Comparison of ENCODE assay signal across 8 mouse cellular contexts in the genomic region with DNA sequence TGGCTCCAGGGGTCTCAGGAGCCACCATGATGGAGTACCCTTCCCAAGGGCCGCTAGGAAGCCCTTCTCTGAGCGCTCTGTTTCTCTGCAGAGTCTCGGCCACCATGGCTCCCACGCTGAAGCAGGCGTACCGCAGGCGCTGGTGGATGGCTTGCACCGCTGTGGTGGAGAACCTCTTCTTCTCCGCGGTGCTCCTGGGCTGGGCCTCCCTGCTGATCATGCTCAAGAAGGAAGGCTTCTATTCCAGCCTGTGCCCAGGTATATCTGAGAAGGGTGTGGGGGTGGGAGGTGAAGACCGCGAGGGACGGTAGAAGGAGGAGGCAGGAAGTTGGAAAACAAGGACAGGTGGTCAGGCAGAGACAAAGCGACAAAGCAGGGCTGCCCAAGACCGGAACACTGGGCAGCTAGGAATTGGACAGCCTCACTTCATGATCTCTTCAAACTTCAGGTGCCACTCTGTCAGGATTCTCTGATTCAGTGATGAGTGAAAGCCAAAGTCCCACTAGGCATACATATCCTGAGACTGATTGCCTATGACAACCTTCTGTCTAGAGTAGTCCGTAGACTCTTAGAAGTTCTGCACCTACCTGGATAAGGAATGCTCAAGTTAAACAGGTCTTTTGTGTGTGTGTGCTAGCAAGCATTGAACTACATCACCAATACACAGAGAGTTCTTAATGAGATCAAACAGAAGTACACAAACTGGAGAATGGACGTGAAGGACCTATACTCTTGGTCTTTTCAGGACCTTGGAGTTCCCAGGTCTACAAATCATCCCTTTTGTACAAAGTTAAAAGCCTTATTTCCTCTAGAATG. TPM values are rescaled to one million over a fixed set of nuclear protein-coding genes. Genes with fewer than 3 reads are reported as not detected.
DNase-seq lines count a peak whose midpoint lies in the region; ATAC-seq and TF ChIP-seq lines count a peak whose summit lies in the region.

No protein-coding gene starts in this region.

- H3K27ac ChIP-seq in forebrain, postnatal 0 days (ENCODE audit: low read depth, low read length), result no peak overlapping the region
- H3K27ac ChIP-seq in liver, embryonic 15.5 days (replicated peaks), result peak overlapping the region; percentile 94

- no peak for TF ChIP-seq CTCF in E14TG2a.4 (conservative IDR thresholded peaks at IDR 0.05; ENCODE audit: low read length)
- TF ChIP-seq CTCF in forebrain, postnatal 0 days (IDR thresholded peaks at IDR 0.05; ENCODE audit: low read depth), result no peak

- WGBS in forebrain, postnatal 0 days, result 9% methylated on average over 17 of the region's 17 CpGs
- WGBS in liver, embryonic 15.5 days (ENCODE audit: insufficient replicate concordance), result 2% methylated on average over 17 of the region's 17 CpGs

- peak; percentile 72 for ATAC-seq in frontal cortex, adult (ENCODE audit: low TSS enrichment)
- no peak for ATAC-seq in forebrain, postnatal 0 days
- peak; percentile 3; the same call in 1 of the 2 replicates for ATAC-seq in liver, embryonic 15.5 days (ENCODE audit: insufficient read depth)

- peak overlapping the region; percentile 50; the same call in 1 of the 2 replicates for H3K9ac ChIP-seq in forebrain, postnatal 0 days
- H3K9ac ChIP-seq in liver, embryonic 15.5 days, result peak overlapping the region; percentile 86

- H3K36me3 ChIP-seq in E14TG2a.4 (ENCODE audit: insufficient read depth, low read length), result peaks cover 45% of the 10 kb centered on the region
- no peaks in the 10 kb centered on the region for H3K36me3 ChIP-seq in forebrain, postnatal 0 days (ENCODE audit: insufficient read depth)
- H3K36me3 ChIP-seq in liver, embryonic 15.5 days (replicated peaks), result peaks cover 36% of the 10 kb centered on the region

- H3K9me3 ChIP-seq in E14TG2a.4 (ENCODE audit: low read length), result no peaks in the 10 kb centered on the region
- no peaks in the 10 kb centered on the region for H3K9me3 ChIP-seq in forebrain, postnatal 0 days (ENCODE audit: low read length)
- H3K9me3 ChIP-seq in liver, embryonic 15.5 days (replicated peaks), result no peaks in the 10 kb centered on the region

- H3K4me2 ChIP-seq in forebrain, postnatal 0 days (ENCODE audit: low read depth), result peak overlapping the region; percentile 99
- H3K4me2 ChIP-seq in liver, embryonic 15.5 days, result peak overlapping the region; percentile 79

- H3K4me3 ChIP-seq in E14TG2a.4 (replicated peaks; ENCODE audit: low read length), result peak overlapping the region; percentile 85
- peak overlapping the region; percentile 58 for H3K4me3 ChIP-seq in forebrain, postnatal 0 days (ENCODE audit: low read depth, low read length)
- peak overlapping the region; percentile 70 for H3K4me3 ChIP-seq in liver, embryonic 15.5 days (replicated peaks)

- no peak for DNase-seq in frontal cortex, postnatal 36 days (ENCODE audit: low spot score in 2 of 2)
- no peak for DNase-seq in forebrain, postnatal 0 days
- no peak for DNase-seq in cerebellum, postnatal 25 days
- no peak for DNase-seq in MN1 (ENCODE audit: low spot score)
- no peak for DNase-seq in urinary bladder, adult 18-20 months (ENCODE audit: low spot score in 2 of 2)

- peaks cover 42% of the 10 kb centered on the region for H3K27me3 ChIP-seq in E14TG2a.4 (ENCODE audit: insufficient read depth, low read length)
- peaks cover 25% of the 10 kb centered on the region for H3K27me3 ChIP-seq in forebrain, postnatal 0 days (ENCODE audit: insufficient read depth, low read length)
- H3K27me3 ChIP-seq in liver, embryonic 15.5 days, result peaks cover 6% of the 10 kb centered on the region; the same call in 1 of the 2 replicates

- peaks cover 51% of the 10 kb centered on the region for H3K4me1 ChIP-seq in E14TG2a.4 (replicated peaks; ENCODE audit: low read depth, low read length)
- 0 out of 2 replicates have a peak, but pooled peaks cover 10% of the 10 kb centered on the region for H3K4me1 ChIP-seq in forebrain, postnatal 0 days (ENCODE audit: insufficient read depth)
- peaks cover 60% of the 10 kb centered on the region for H3K4me1 ChIP-seq in liver, embryonic 15.5 days (replicated peaks)

RNA-seq across cellular contexts. Expression of gene Slc43a1, which starts 2.3 kb away (rescaled TPM):
- total RNA-seq in forebrain, postnatal 0 days (2014; rRNA removed), result 0.92 and 3.0 TPM in 2 replicates
- polyA plus RNA-seq in forebrain, postnatal 0 days (2015; fragmentation: Nextera tagmentation; extraction: Ambion mirVana), result 0.91 and 0.94 TPM in 2 replicates
- 190 and 203 TPM in 2 replicates for polyA plus RNA-seq in liver, embryonic 15.5 days (2015; fragmentation: Nextera tagmentation; extraction: Ambion mirVana)

RNA-seq across cellular contexts. Expression of gene Timm10, which starts 14.2 kb away (rescaled TPM):
- 67.3 and 74.6 TPM in 2 replicates for total RNA-seq in forebrain, postnatal 0 days (2014; rRNA removed)
- 97.7 and 116 TPM in 2 replicates for polyA plus RNA-seq in forebrain, postnatal 0 days (2015; fragmentation: Nextera tagmentation; extraction: Ambion mirVana)
- polyA plus RNA-seq in liver, embryonic 15.5 days (2015; fragmentation: Nextera tagmentation; extraction: Ambion mirVana), result 33.3 and 37.0 TPM in 2 replicates

RNA-seq across cellular contexts. Expression of gene Smtnl1, which starts 18.5 kb away (rescaled TPM):
- 0.29 TPM in 1 of 2 replicates, not detected in the other for total RNA-seq in forebrain, postnatal 0 days (2014; rRNA removed)
- 0.17 TPM in 1 of 2 replicates, not detected in the other for polyA plus RNA-seq in forebrain, postnatal 0 days (2015; fragmentation: Nextera tagmentation; extraction: Ambion mirVana)
- 0.40 and 0.56 TPM in 2 replicates for polyA plus RNA-seq in liver, embryonic 15.5 days (2015; fragmentation: Nextera tagmentation; extraction: Ambion mirVana)

RNA-seq across cellular contexts. Expression of gene Ube2l6, which starts 42.3 kb away (rescaled TPM):
- total RNA-seq in forebrain, postnatal 0 days (2014; rRNA removed), result 14.8 and 15.1 TPM in 2 replicates
- 14.9 and 18.1 TPM in 2 replicates for polyA plus RNA-seq in forebrain, postnatal 0 days (2015; fragmentation: Nextera tagmentation; extraction: Ambion mirVana)
- 533 and 556 TPM in 2 replicates for polyA plus RNA-seq in liver, embryonic 15.5 days (2015; fragmentation: Nextera tagmentation; extraction: Ambion mirVana)

RNA-seq across cellular contexts. Expression of gene Rtn4rl2, which starts 45.6 kb away (rescaled TPM):
- total RNA-seq in forebrain, postnatal 0 days (2014; rRNA removed), result 17.7 and 23.7 TPM in 2 replicates
- polyA plus RNA-seq in forebrain, postnatal 0 days (2015; fragmentation: Nextera tagmentation; extraction: Ambion mirVana), result 25.8 and 26.1 TPM in 2 replicates
- polyA plus RNA-seq in liver, embryonic 15.5 days (2015; fragmentation: Nextera tagmentation; extraction: Ambion mirVana), result 0.09 TPM in 2 replicates

Comparison
In these comparisons a context has a peak if more than half of its experiments do, and no peak if none do; other contexts are left out.
1. RNA of gene Slc43a1, which starts 2.3 kb away (polyA plus RNA-seq): 190 to 203 TPM in liver, embryonic 15.5 days; 0.91 to 0.94 TPM in forebrain, postnatal 0 days; every median in the first group is over 10 times any median in the second.
2. Peak in every context shown above with its lines, with median percentiles within 50 percentile points of each other: H3K4me3 ChIP-seq.